In the genomic region with DNA sequence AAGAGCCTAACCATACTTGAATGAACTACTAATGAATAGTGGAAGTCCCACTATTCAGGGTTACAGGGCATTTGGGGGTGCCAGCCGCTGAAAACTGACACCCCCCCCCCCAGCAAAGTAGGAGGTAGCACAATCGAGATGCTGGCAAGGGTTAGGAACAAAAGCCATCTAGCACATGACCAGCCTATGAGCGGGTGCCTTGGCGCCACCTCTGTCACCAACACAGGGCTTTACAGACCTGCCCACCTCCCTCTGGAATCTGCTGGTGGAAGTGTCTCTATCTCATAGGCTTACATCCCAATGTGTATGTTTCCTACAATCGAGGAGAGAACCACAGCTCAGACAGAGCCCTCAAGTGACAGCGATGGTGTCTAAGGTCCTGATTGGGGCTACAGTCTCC, we compare ENCODE assay signal across 15 mouse cellular contexts. TPM values are rescaled to one million over a fixed set of nuclear protein-coding genes. Genes with fewer than 3 reads are reported as not detected.
DNase-seq lines count a peak whose midpoint lies in the region; ATAC-seq and TF ChIP-seq lines count a peak whose summit lies in the region.
"Had no signal": no experiment of that assay in that cellular context is flagged by ENCODE, and none has a peak within 500 bp of the region (broad histone marks: within the 10 kb centered on the region; RNA-seq: fewer than 3 reads in every experiment).

No protein-coding gene starts in this region.

- H3K4me2 ChIP-seq in lung, embryonic 15.5 days, result no peak overlapping the region
- no peak overlapping the region for H3K4me2 ChIP-seq in liver, embryonic 14.5 days (ENCODE audit: low read depth)
- H3K4me2 ChIP-seq: heart, embryonic 13.5 days; hindbrain, embryonic 13.5 days; neural tube, embryonic 12.5 days had no signal

- no peak overlapping the region for H3K4me3 ChIP-seq in lung, embryonic 15.5 days
- no peak overlapping the region for H3K4me3 ChIP-seq in liver, embryonic 14.5 days (ENCODE audit: insufficient read depth in 1 of 2, low read depth in 2 of 2, low read length in 2 of 2)
- H3K4me3 ChIP-seq: forebrain, embryonic 10.5 days; heart, embryonic 13.5 days; hindbrain, embryonic 13.5 days; neural tube, embryonic 12.5 days had no signal

- 75% methylated on average over 6 of the region's 6 CpGs for WGBS in lung, embryonic 15.5 days
- 71% methylated on average over 6 of the region's 6 CpGs for WGBS in liver, embryonic 14.5 days (ENCODE audit: insufficient replicate concordance)

- H3K4me1 ChIP-seq in lung, embryonic 15.5 days, result peaks cover 39% of the 10 kb centered on the region
- H3K4me1 ChIP-seq in liver, embryonic 14.5 days (replicated peaks; ENCODE audit: control insufficient read depth in 2 of 2, insufficient read depth in 2 of 2, low read length in 1 of 2), result peaks cover 27 to 48% of the 10 kb centered on the region in 2 experiments

- DNase-seq in lung, adult 18-20 months, result no peak
- peak; percentile 42 for DNase-seq in induced T-regulatory cell, adult 2 months (ENCODE audit: low read depth)
- DNase-seq in liver, embryonic 14.5 days (ENCODE audit: low read depth in 3 of 3, low spot score in 3 of 3), result no peak
- DNase-seq in frontal cortex, adult 2 months (ENCODE audit: extremely low spot score in 1 of 2, low spot score in 1 of 2), result no peak
- DNase-seq in kidney, adult 8-10 months, result no peak
- no peak for DNase-seq in layer of hippocampus, postnatal 25 days (ENCODE audit: extremely low spot score in 1 of 2, low spot score in 1 of 2)
- DNase-seq: cerebellum, adult 8-10 months; kidney, adult 9 months; kidney, postnatal 4 days had no signal

- H3K27me3 ChIP-seq in lung, embryonic 15.5 days, result no peaks in the 10 kb centered on the region
- no peaks in the 10 kb centered on the region for H3K27me3 ChIP-seq in liver, embryonic 14.5 days (ENCODE audit: control insufficient read depth, insufficient read depth, low read length)
- H3K27me3 ChIP-seq: heart, embryonic 13.5 days; hindbrain, embryonic 13.5 days; neural tube, embryonic 12.5 days had no signal

- TF ChIP-seq EP300 in liver, embryonic 14.5 days (IDR thresholded peaks at IDR 0.05; ENCODE audit: low read depth), result no peak

- ATAC-seq in lung, embryonic 15.5 days (ENCODE audit: borderline replicate concordance, extremely low read depth, low FRiP score, low TSS enrichment), result no peak
- ATAC-seq in CD4-positive, CD25-positive, alpha-beta regulatory T cell, adult 4 months, result peak; percentile 5
- no peak for ATAC-seq in liver, embryonic 14.5 days (ENCODE audit: insufficient read depth)

- peak overlapping the region; percentile 42; the same call in 1 of the 2 replicates for H3K27ac ChIP-seq in lung, embryonic 15.5 days
- H3K27ac ChIP-seq in liver, embryonic 14.5 days, result peak overlapping the region; percentile 76; the same call in 1 of the 2 replicates
- H3K27ac ChIP-seq: forebrain, embryonic 10.5 days; heart, embryonic 13.5 days; hindbrain, embryonic 13.5 days; neural tube, embryonic 12.5 days had no signal

- no peaks in the 10 kb centered on the region for H3K9me3 ChIP-seq in lung, embryonic 15.5 days
- H3K9me3 ChIP-seq in liver, embryonic 14.5 days (ENCODE audit: control insufficient read depth, low read length), result no peaks in the 10 kb centered on the region
- H3K9me3 ChIP-seq: forebrain, embryonic 10.5 days; heart, embryonic 13.5 days; hindbrain, embryonic 13.5 days; neural tube, embryonic 12.5 days had no signal

- TF ChIP-seq CTCF in liver, embryonic 14.5 days (IDR thresholded peaks at IDR 0.05; ENCODE audit: low read depth), result no peak

- peaks cover 38% of the 10 kb centered on the region for H3K36me3 ChIP-seq in lung, embryonic 15.5 days
- peaks cover 44% of the 10 kb centered on the region for H3K36me3 ChIP-seq in liver, embryonic 14.5 days (replicated peaks; ENCODE audit: control insufficient read depth, insufficient read depth, low read depth)
- H3K36me3 ChIP-seq: hindbrain, embryonic 13.5 days; neural tube, embryonic 12.5 days had no signal

- H3K9ac ChIP-seq in lung, embryonic 15.5 days, result no peak overlapping the region
- no peak overlapping the region for H3K9ac ChIP-seq in liver, embryonic 14.5 days (replicated peaks)
- H3K9ac ChIP-seq: heart, embryonic 13.5 days; hindbrain, embryonic 13.5 days; neural tube, embryonic 12.5 days had no signal

RNA-seq across cellular contexts. Expression of a gene that starts 17.0 kb away (rescaled TPM):
- polyA plus RNA-seq in lung, embryonic 15.5 days (2015; fragmentation: Nextera tagmentation; extraction: Ambion mirVana), result 21.8 and 24.9 TPM in 2 replicates
- 10 to 100 TPM; 26.1 to 42.4 TPM for polyA plus RNA-seq in CD4-positive, CD25-positive, alpha-beta regulatory T cell, adult 4 months (2017; shearing (Covaris generic))
- 7.0 and 9.1 TPM in 2 replicates for polyA plus RNA-seq in liver, embryonic 14.5 days (2012; rRNA removed)
- 13.4 and 19.2 TPM in 2 replicates for polyA plus RNA-seq in liver, embryonic 14.5 days (2014; fragmentation: Nextera tagmentation; extraction: Ambion mirVana)
- polyA plus RNA-seq in frontal cortex, adult 2 months (2012; rRNA removed), result 2.8 and 2.9 TPM in 2 replicates
- 1 to 10 TPM; 2.7 to 3.7 TPM for total RNA-seq in layer of hippocampus, postnatal 25 days (2021)

RNA-seq across cellular contexts. Expression of a gene that starts 46.7 kb away (rescaled TPM):
- 3.0 and 3.3 TPM in 2 replicates for polyA plus RNA-seq in lung, embryonic 15.5 days (2015; fragmentation: Nextera tagmentation; extraction: Ambion mirVana)
- polyA plus RNA-seq in CD4-positive, CD25-positive, alpha-beta regulatory T cell, adult 4 months (2017; shearing (Covaris generic)), result 1 to 10 TPM; 1.0 to 1.4 TPM
- 1.6 and 1.9 TPM in 2 replicates for polyA plus RNA-seq in liver, embryonic 14.5 days (2012; rRNA removed)
- polyA plus RNA-seq in liver, embryonic 14.5 days (2014; fragmentation: Nextera tagmentation; extraction: Ambion mirVana), result 1.00 and 1.2 TPM in 2 replicates
- 17.2 and 20.6 TPM in 2 replicates for polyA plus RNA-seq in frontal cortex, adult 2 months (2012; rRNA removed)
- 10 to 100 TPM; 20.9 to 22.3 TPM for total RNA-seq in layer of hippocampus, postnatal 25 days (2021)
